Mouse (Mus musculus): ENCODE measurements around the gene Ankdd1b.

The Ankdd1b gene

GRCm38 (mm10) chr13:96405518-96405917 lies 65.5 kb downstream of the Ankdd1b start:
- DNase-seq = no peak

GRCm38 (mm10) chr13:96401251-96401650 lies 69.7 kb downstream of the Ankdd1b start:
- DNase-seq = peak; percentile 14 to 22

- peak in 1 of 2 experiments; percentile 21 for DNase-seq
Observed at GRCm38 (mm10) chr13:96389301-96389700, 81.7 kb downstream of the Ankdd1b start.

- peak; percentile 98 to 100 for DNase-seq
Observed at GRCm38 (mm10) chr13:96388042-96388888, 82.7 kb downstream of the Ankdd1b start, which contains the start of gene Poc5. TSS of gene Poc5 (plus strand) at chr13:96388294.

GRCm38 (mm10) chr13:96377883-96378282 lies 93.1 kb downstream of the Ankdd1b start:
- DNase-seq = no peak

GRCm38 (mm10) chr13:96376871-96377270 lies 94.1 kb downstream of the Ankdd1b start:
- DNase-seq = peak in 1 of 2 experiments; percentile 12

- DNase-seq = peak; percentile 34 to 47
Observed at GRCm38 (mm10) chr13:96375519-96375918, 95.5 kb downstream of the Ankdd1b start.

Data from cerebellum, postnatal 14 days (tissue).